Mouse (Mus musculus) heart, postnatal 4 days (tissue): ENCODE measurements around the gene Wfdc15b. TPM values are rescaled to one million over a fixed set of nuclear protein-coding genes. Genes with fewer than 3 reads are reported as not detected.

Experiments
- DNase-seq: peaks from one replicate; pipeline ENCODE4 v3.0.0; 2021
- total RNA-seq, 2 experiments: library from RNA; stranded (reverse); gene quantifications; 2 replicates each; pipeline ENCODE4 v1.2.3; 2021

Gene Wfdc15b
- total RNA-seq, 2 experiments from 2014 or later = not detected

- no peak for DNase-seq
Observed at GRCm38 (mm10) chr2:164177831-164178230, 43.6 kb downstream of the Wfdc15b start.

- no peak for DNase-seq
Observed at GRCm38 (mm10) chr2:164175850-164176249, 45.6 kb downstream of the Wfdc15b start.

GRCm38 (mm10) chr2:164174649-164175395, 46.6 kb downstream of the Wfdc15b start:
- DNase-seq = no peak

DNA sequence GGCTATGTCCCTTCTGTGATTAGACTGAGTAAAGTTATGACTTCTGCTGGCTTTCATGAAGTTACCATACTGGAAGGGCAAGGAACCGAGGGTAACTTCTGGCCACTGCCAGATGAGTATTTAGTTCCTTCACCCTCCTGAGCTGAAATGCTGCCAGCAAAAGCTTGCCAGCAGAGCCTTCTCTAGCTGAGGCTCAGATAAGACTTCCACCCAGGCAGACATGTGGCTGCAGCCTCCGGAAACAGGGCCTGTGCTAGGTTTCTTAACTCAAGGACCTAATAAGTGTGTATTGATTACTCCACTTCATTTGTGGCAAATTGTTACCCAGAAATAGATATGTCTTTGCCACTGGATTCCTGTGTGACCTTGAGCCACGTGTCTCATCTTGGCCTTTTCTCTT, 48.1 kb downstream of the Wfdc15b start:
- peak; percentile 29 for DNase-seq

- DNase-seq = no peak
Observed at GRCm38 (mm10) chr2:164170902-164171301, 50.6 kb downstream of the Wfdc15b start, which contains the start of gene Kcns1. TSS of gene Kcns1 (minus strand) at chr2:164171113.

DNA sequence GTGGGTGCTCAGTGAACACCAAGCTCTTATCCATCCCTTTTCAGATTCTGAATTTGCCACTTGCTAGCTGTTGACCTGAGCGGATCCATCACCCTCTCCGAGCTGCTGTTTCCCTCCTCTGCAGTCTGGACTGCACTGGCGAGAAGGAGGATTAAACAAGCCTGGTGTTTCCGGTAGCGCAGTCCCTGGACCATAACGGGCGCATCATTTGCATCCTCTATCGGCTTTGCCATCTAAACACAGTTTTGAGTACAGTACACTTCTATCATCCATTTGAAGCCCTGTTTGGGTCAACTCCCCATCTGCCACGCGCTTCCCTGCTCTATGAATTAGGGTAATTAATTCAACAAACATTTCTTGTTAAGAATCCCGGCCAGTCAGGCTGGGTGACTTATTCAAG, 51.1 kb downstream of the Wfdc15b start:
- DNase-seq = no peak

DNA sequence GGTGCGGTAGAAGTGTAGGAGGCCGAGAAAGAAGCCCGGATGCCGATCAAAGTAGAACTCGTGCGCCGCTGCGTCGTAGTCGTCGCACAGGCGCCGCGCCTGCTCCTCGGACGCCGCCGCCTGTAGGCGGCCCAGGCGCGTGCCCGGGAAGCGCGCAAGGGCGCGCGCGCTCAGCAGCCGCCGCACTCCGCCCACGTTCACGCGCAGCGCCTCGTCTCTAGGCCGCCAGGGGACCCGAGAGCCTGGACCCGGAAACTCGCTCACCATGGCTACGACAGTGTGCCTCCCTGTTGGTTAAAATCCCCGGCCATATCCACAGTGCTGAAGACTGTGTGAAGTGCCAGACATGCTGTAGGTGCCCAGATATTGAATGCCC, 52.9 kb downstream of the Wfdc15b start:
- no peak for DNase-seq

DNA sequence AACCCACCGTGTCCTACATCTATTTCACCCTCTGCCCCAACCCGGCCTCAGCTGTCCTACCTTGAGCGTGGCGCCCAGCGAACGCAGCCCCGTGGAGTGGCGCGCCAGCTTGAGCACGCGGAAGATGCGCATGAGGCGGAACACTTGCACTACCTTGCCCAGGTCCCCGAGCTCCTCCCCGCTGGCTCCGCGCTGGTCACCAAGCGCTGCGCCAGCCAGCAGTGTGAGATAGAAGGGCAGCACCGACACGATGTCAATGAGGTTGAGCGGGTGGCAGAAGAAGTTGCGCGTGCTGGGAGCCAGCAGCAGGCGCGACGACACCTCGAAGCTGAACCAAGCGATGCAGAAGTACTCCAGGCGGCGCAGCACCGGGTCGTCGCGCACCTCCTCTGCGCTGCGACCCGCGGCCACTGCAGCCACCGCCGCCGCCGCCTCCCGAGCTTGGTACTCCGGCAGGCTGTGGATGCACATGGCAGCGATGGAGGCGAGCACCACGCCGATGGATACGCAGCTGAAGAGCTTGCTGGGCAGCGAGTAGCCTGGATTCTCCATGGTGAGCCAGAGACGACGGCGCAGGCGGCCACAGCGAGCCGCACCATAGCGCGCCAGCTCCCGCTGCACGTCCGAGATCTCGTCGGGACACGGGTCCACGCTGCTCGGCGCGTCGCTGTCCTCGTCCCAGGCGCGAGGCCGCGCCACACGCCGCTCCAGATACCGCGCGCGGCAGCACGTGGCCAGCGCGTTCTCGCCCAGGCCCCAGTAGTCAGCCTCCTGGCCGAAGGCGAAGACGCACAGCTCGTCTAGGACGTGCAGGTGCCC, 53.5 kb downstream of the Wfdc15b start:
- no peak for DNase-seq

- no peak for DNase-seq
Observed at GRCm38 (mm10) chr2:164164941-164165340, 56.5 kb downstream of the Wfdc15b start.

Other genes starting within 250 kb of the Wfdc15b start
- gene Ywhab, start 226.7 kb downstream of the Wfdc15b start, total RNA-seq = 100 to 1,000 TPM; 153 to 157 TPM
- 1 to 10 TPM; 1.4 to 1.8 TPM for gene Pabpc1l, start 196.2 kb downstream of the Wfdc15b start, total RNA-seq
- gene Stk4, start 151.3 kb downstream of the Wfdc15b start, total RNA-seq = 10 to 100 TPM; 20.4 to 22.1 TPM
- 10 to 100 TPM; 28.0 to 28.7 TPM for gene Tomm34, start 150.5 kb downstream of the Wfdc15b start, total RNA-seq
- under 1 TPM in 1 of 2 experiments, not detected in 1; 0.19 TPM for gene Kcns1, start 50.5 kb downstream of the Wfdc15b start, total RNA-seq
- gene Wfdc5, start 38.9 kb downstream of the Wfdc15b start, total RNA-seq = not detected
- gene Wfdc12, start 31.1 kb downstream of the Wfdc15b start, total RNA-seq = not detected
- not detected for gene Wfdc15a, start 21.5 kb downstream of the Wfdc15b start, total RNA-seq
- not detected for gene Svs2, start 16.8 kb upstream of the Wfdc15b start, total RNA-seq
- gene Svs3b, start 35.0 kb upstream of the Wfdc15b start, total RNA-seq = not detected
- not detected for gene Svs4, start 56.8 kb upstream of the Wfdc15b start, total RNA-seq
- not detected for gene Svs3a, start 67.6 kb upstream of the Wfdc15b start, total RNA-seq
- not detected for gene Svs6, start 95.1 kb upstream of the Wfdc15b start, total RNA-seq
- not detected for gene Svs5, start 111.1 kb upstream of the Wfdc15b start, total RNA-seq
- gene Slpi, start 167.4 kb upstream of the Wfdc15b start, total RNA-seq = under 1 TPM; 0.41 to 0.83 TPM
- not detected for gene Rbpjl, start 181.5 kb upstream of the Wfdc15b start, total RNA-seq
- gene Matn4, start 183.5 kb upstream of the Wfdc15b start, total RNA-seq = 1 to 10 TPM; 1.8 TPM
- 10 to 100 TPM; 22.1 to 25.8 TPM for gene Sdc4, start 222.2 kb upstream of the Wfdc15b start, total RNA-seq
- gene Sys1, start 235.3 kb upstream of the Wfdc15b start, total RNA-seq = 10 to 100 TPM; 20.2 to 23.1 TPM
- gene Gm20458, start 239.3 kb upstream of the Wfdc15b start, total RNA-seq = 1 to 10 TPM; 2.5 to 4.3 TPM